Mouse (Mus musculus) midbrain, postnatal 0 days (tissue): ENCODE measurements around the gene Bdkrb2. TPM values are rescaled to one million over a fixed set of nuclear protein-coding genes. Genes with fewer than 3 reads are reported as not detected.

Source experiments
- ATAC-seq: fragments of 200-750 bp; cut with Nextera tagmentation; 2 replicates; pipeline ENCODE4 v1.8.0; 2017; ENCODE audit warnings: moderate number of reproducible peaks, mild to moderate bottlenecking, moderate TSS enrichment, moderate library complexity; ENCODE audit not compliant: low FRiP score
- DNase-seq: peaks from one replicate; pipeline ENCODE4 v3.0.0-alpha.2; 2015; ENCODE audit warnings: low spot score
- H3K27ac ChIP-seq: fragments of 300-500 bp; sonication (generic); 2 replicates; pipeline ENCODE4 v1.5.1; 2014; ENCODE audit warnings: low read depth, mild to moderate bottlenecking, low read length, mixed read lengths
- H3K27me3 ChIP-seq: fragments of 300-500 bp; sonication (generic); 2 replicates; pipeline ENCODE4 v1.6.1; 2014; ENCODE audit warnings: low read length, control low read depth, mixed read lengths; ENCODE audit not compliant: insufficient read depth
- H3K36me3 ChIP-seq: fragments of 300-500 bp; sonication (generic); 2 replicates; pipeline ENCODE4 v1.6.1; 2014; ENCODE audit warnings: low read length, control low read depth, mixed read lengths; ENCODE audit not compliant: insufficient read depth
- H3K4me1 ChIP-seq: fragments of 300-500 bp; sonication (generic); 2 replicates; pipeline ENCODE4 v1.6.1; 2014; ENCODE audit warnings: mild to moderate bottlenecking, control low read depth, antibody characterized with exemption, low read length, mixed read lengths; ENCODE audit not compliant: insufficient read depth
- H3K4me2 ChIP-seq: fragments of 300-500 bp; sonication (generic); 2 replicates; pipeline ENCODE4 v1.6.1; 2014; ENCODE audit warnings: low read depth, mild to moderate bottlenecking, low read length, mixed read lengths; ENCODE audit not compliant: poor library complexity, severe bottlenecking
- H3K4me3 ChIP-seq: fragments of 300-500 bp; sonication (generic); 2 replicates; pipeline ENCODE4 v1.5.1; 2014; ENCODE audit warnings: low read depth, mild to moderate bottlenecking, low read length, moderate library complexity
- H3K9ac ChIP-seq: fragments of 300-500 bp; sonication (generic); replicated peaks from 2 replicates; pipeline ENCODE4 v1.6.1; 2014; ENCODE audit warnings: mild to moderate bottlenecking, low read length, moderate library complexity, mixed read lengths; ENCODE audit not compliant: poor library complexity, severe bottlenecking
- H3K9me3 ChIP-seq: fragments of 300-500 bp; sonication (generic); 2 replicates; pipeline ENCODE4 v1.6.1; 2016; ENCODE audit warnings: low read length, control low read depth
- CTCF ChIP-seq: IDR thresholded peaks from 2 replicates; pipeline ENCODE4 v1.5.1; 2016; ENCODE audit warnings: antibody characterized with exemption, mild to moderate bottlenecking
- WGBS: fragments of 180-500 bp; shearing (Covaris S2); extraction: QIAGEN DNeasy Blood & Tissue Kit; methylation state at CpG from one replicate; pipeline ENCODE4 v1.1.7; 2014; 5-methylcytosine and 5-hydroxymethylcytosine counted together
- polyA plus RNA-seq: library from polyadenylated mRNA; unstranded; fragments of >200 nt; fragmentation: Nextera tagmentation; extraction: Ambion mirVana; gene quantifications from 2 replicates; pipeline ENCODE4 v1.2.1, GENCODE M21; 2015
- total RNA-seq: library from RNA; depleted of rRNA; stranded (reverse); fragments of >200 nt; gene quantifications from 2 replicates; pipeline ENCODE4 v1.2.3, GENCODE M21; 2014; rRNA removed

The Bdkrb2 gene
- total RNA-seq, result 1.6 and 2.9 TPM in 2 replicates
- 0.64 and 0.97 TPM in 2 replicates for polyA plus RNA-seq

- Histone ChIP-seq H3K27me3 (peaks cover 15% of the 10 kb centered on the region; the same call in 1 of the 2 replicates), H3K4me3 (peak within 1 kb of the TSS; percentile 34), H3K36me3 (no peaks in the 10 kb centered on the region), H3K4me1 (peaks cover 7% of the 10 kb centered on the region; the same call in 1 of the 2 replicates), H3K27ac (no peak within 1 kb of the TSS), H3K9ac (peak within 1 kb of the TSS; percentile 36; the same call in 1 of the 2 replicates), H3K4me2 (peak within 1 kb of the TSS; percentile 68), H3K9me3 (no peaks in the 10 kb centered on the region)
- TF ChIP-seq CTCF, result 0 out of 2 replicates have a peak, but pooled peaks have one; percentile 12
- DNase-seq, result no peak
- WGBS, result 3% methylated on average over 25 of the region's 25 CpGs
- ATAC-seq, result no peak
Measured at GRCm38 (mm10) chr12:105562936-105563680, at the start of gene Bdkrb2. Bdkrb2 (plus strand) TSS chr12:105563226.

GRCm38 (mm10) chr12:105514111-105514510, 48.9 kb upstream of the Bdkrb2 start:
- TF ChIP-seq CTCF, result no peak
- no peaks in the 10 kb centered on the region for H3K9me3 ChIP-seq
- H3K4me2 ChIP-seq, result no peak overlapping the region
- no peak for ATAC-seq
- H3K27me3 ChIP-seq, result no peaks in the 10 kb centered on the region
- no peaks in the 10 kb centered on the region for H3K36me3 ChIP-seq
- H3K4me3 ChIP-seq, result no peak overlapping the region
- WGBS, result 86% methylated on average over 10 of the region's 10 CpGs
- H3K9ac ChIP-seq, result no peak overlapping the region
- H3K27ac ChIP-seq, result no peak overlapping the region
- DNase-seq, result no peak
- no peaks in the 10 kb centered on the region for H3K4me1 ChIP-seq

- TF ChIP-seq CTCF, result no peak
- Histone ChIP-seq H3K9me3 (no peaks in the 10 kb centered on the region), H3K27me3 (no peaks in the 10 kb centered on the region), H3K27ac (no peak overlapping the region), H3K4me2 (no peak overlapping the region), H3K4me3 (no peak overlapping the region), H3K4me1 (no peaks in the 10 kb centered on the region), H3K36me3 (no peaks in the 10 kb centered on the region), H3K9ac (no peak overlapping the region)
- ATAC-seq (no peak), DNase-seq (no peak)
- WGBS, result 83% methylated on average over 21 of the region's 21 CpGs
Measured at GRCm38 (mm10) chr12:105517026-105517675, 45.9 kb upstream of the Bdkrb2 start.

DNA sequence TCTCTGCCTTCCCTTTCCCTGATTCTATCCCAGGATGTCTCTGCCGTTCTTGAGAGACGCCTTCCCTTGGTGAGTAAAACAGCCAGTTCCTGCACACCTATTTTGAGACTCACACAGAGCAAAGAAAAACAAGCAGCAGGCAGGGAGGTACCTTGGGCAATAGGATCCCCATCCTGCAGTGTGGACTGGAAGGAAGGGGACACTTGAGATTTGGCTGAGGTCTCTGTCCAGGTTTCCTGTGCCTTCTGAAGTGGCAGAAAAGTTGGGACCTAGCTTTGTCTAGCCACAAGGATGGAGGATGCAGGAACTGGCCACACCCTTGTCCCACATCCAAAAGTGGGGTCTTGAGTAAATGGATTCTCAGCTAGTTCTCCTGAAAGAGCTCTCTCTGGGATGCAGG, 43.2 kb upstream of the Bdkrb2 start:
- Histone ChIP-seq H3K36me3 (no peaks in the 10 kb centered on the region), H3K4me1 (no peaks in the 10 kb centered on the region), H3K9ac (no peak overlapping the region), H3K27me3 (no peaks in the 10 kb centered on the region), H3K27ac (no peak overlapping the region), H3K4me3 (no peak overlapping the region), H3K9me3 (no peaks in the 10 kb centered on the region), H3K4me2 (no peak overlapping the region)
- no peak for DNase-seq
- 91% methylated on average over 2 of the region's 2 CpGs for WGBS
- ATAC-seq, result no peak
- no peak for TF ChIP-seq CTCF

DNA sequence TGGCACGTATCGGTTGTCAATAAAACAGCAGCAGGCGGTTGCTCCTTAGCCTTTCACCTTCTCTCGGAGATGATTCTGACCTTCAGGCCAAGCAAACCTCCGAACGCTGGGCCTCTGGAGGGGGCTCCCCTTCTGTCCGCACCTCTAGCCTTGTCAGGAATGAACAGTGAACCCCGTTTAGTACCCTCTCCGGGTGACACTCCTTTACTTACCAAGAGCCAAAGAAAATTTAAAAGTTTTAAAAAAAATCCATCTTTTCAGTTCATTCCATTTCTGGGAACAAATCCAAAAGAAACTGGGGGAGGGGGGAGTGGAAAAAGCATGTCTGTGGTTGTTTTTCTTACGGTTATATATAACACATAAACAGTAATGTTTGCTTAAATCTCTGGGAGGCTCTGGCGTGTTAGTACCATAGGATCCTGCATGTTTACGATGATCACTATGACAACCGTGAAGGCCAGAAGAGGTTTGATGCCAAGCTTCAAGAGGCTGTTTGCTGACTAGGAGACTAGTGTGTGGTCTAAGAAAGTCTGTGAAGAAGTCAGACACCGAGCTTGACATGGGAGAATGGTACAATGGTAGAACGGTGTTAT, 41.8 kb upstream of the Bdkrb2 start:
- no peaks in the 10 kb centered on the region for H3K27me3 ChIP-seq
- no peak for TF ChIP-seq CTCF
- H3K4me1 ChIP-seq, result no peaks in the 10 kb centered on the region
- H3K27ac ChIP-seq, result no peak overlapping the region
- H3K9ac ChIP-seq, result no peak overlapping the region
- H3K4me2 ChIP-seq, result no peak overlapping the region
- no peaks in the 10 kb centered on the region for H3K36me3 ChIP-seq
- WGBS, result 65% methylated on average over 15 of the region's 15 CpGs
- H3K9me3 ChIP-seq, result no peaks in the 10 kb centered on the region
- ATAC-seq (no peak), DNase-seq (peak; percentile 50)
- no peak overlapping the region for H3K4me3 ChIP-seq

- Histone ChIP-seq H3K4me1 (no peaks in the 10 kb centered on the region), H3K27ac (no peak overlapping the region), H3K36me3 (no peaks in the 10 kb centered on the region), H3K9ac (no peak overlapping the region), H3K9me3 (no peaks in the 10 kb centered on the region), H3K4me3 (no peak overlapping the region), H3K27me3 (no peaks in the 10 kb centered on the region), H3K4me2 (no peak overlapping the region)
- DNase-seq, result no peak
- TF ChIP-seq CTCF, result no peak
- WGBS, result 59% methylated on average over 2 of the region's 2 CpGs
- ATAC-seq, result no peak
Measured at GRCm38 (mm10) chr12:105523737-105524136, 39.3 kb upstream of the Bdkrb2 start.
